Mouse (Mus musculus) E14TG2a.4 (cell line): Measurements from ENCODE around the gene Rfx3.

Experiments used
- H3K27me3 ChIP-seq: 2 replicates; pipeline ENCODE4 v1.6.1; 2014; ENCODE audit warnings: low read length, control low read depth; ENCODE audit not compliant: insufficient read depth
- H3K36me3 ChIP-seq: 2 replicates; pipeline ENCODE4 v1.6.1; 2014; ENCODE audit warnings: low read length, control low read depth; ENCODE audit not compliant: insufficient read depth
- H3K4me1 ChIP-seq: replicated peaks from 2 replicates; pipeline ENCODE4 v1.6.1; 2014; ENCODE audit warnings: low read depth, low read length, control low read depth
- H3K4me3 ChIP-seq: replicated peaks from 2 replicates; pipeline ENCODE4 v1.5.1; 2014; ENCODE audit warnings: mild to moderate bottlenecking, low read length
- H3K9me3 ChIP-seq: 2 replicates; pipeline ENCODE4 v1.6.1; 2014; ENCODE audit warnings: low read length, control low read depth
- CTCF ChIP-seq: conservative IDR thresholded peaks from 2 replicates; pipeline ENCODE4 v1.5.1; 2014; ENCODE audit warnings: low read length
- NANOG ChIP-seq: IDR thresholded peaks from 2 replicates; pipeline ENCODE4 v1.6.1; 2014; ENCODE audit warnings: borderline replicate concordance, low read length, mixed read lengths
- POU5F1 ChIP-seq: IDR thresholded peaks from 2 replicates; pipeline ENCODE4 v1.6.1; 2014; ENCODE audit warnings: low read length, borderline replicate concordance

The Rfx3 gene

GRCm38 (mm10) chr19:27902601-27903000 is 108.4 kb downstream of the Rfx3 start:
- TF ChIP-seq CTCF, result no peak
- no peaks in the 10 kb centered on the region for H3K9me3 ChIP-seq
- H3K36me3 ChIP-seq, result no peaks in the 10 kb centered on the region
- peaks cover 54% of the 10 kb centered on the region for H3K4me1 ChIP-seq
- H3K27me3 ChIP-seq, result no peaks in the 10 kb centered on the region
- no peak overlapping the region for H3K4me3 ChIP-seq

- H3K27me3 ChIP-seq, result no peaks in the 10 kb centered on the region
- H3K4me3 ChIP-seq, result no peak overlapping the region
- peaks cover 48% of the 10 kb centered on the region for H3K4me1 ChIP-seq
- H3K9me3 ChIP-seq, result no peaks in the 10 kb centered on the region
- TF ChIP-seq NANOG (no peak), CTCF (no peak), POU5F1 (no peak)
- H3K36me3 ChIP-seq, result no peaks in the 10 kb centered on the region
Measured at GRCm38 (mm10) chr19:27901693-27902092, 109.3 kb downstream of the Rfx3 start.

- Histone ChIP-seq H3K27me3 (no peaks in the 10 kb centered on the region), H3K4me1 (no peaks in the 10 kb centered on the region), H3K4me3 (no peak overlapping the region), H3K9me3 (no peaks in the 10 kb centered on the region), H3K36me3 (no peaks in the 10 kb centered on the region)
- peak; percentile 20 for TF ChIP-seq CTCF
- TF ChIP-seq POU5F1, result no peak
- TF ChIP-seq NANOG, result no peak
Measured at GRCm38 (mm10) chr19:27884520-27884919, 126.4 kb downstream of the Rfx3 start.

GRCm38 (mm10) chr19:27877429-27877828 is 133.5 kb downstream of the Rfx3 start:
- Histone ChIP-seq H3K36me3 (no peaks in the 10 kb centered on the region), H3K4me3 (no peak overlapping the region), H3K9me3 (no peaks in the 10 kb centered on the region), H3K4me1 (no peaks in the 10 kb centered on the region), H3K27me3 (no peaks in the 10 kb centered on the region)
- no peak for TF ChIP-seq CTCF
- no peak for TF ChIP-seq NANOG

- H3K4me1 ChIP-seq, result no peaks in the 10 kb centered on the region
- no peaks in the 10 kb centered on the region for H3K27me3 ChIP-seq
- H3K36me3 ChIP-seq, result no peaks in the 10 kb centered on the region
- H3K4me3 ChIP-seq, result no peak overlapping the region
- H3K9me3 ChIP-seq, result no peaks in the 10 kb centered on the region
- TF ChIP-seq POU5F1, result no peak
- TF ChIP-seq CTCF, result no peak
- no peak for TF ChIP-seq NANOG
Measured at GRCm38 (mm10) chr19:27870794-27871193, 140.2 kb downstream of the Rfx3 start.

GRCm38 (mm10) chr19:27859641-27860040 is 151.3 kb downstream of the Rfx3 start:
- no peak overlapping the region for H3K4me3 ChIP-seq
- TF ChIP-seq NANOG (no peak), POU5F1 (no peak), CTCF (no peak)

GRCm38 (mm10) chr19:27848946-27849345 is 162.0 kb downstream of the Rfx3 start:
- no peak overlapping the region for H3K4me3 ChIP-seq
- TF ChIP-seq POU5F1 (no peak), CTCF (no peak), NANOG (no peak)
- no peaks in the 10 kb centered on the region for H3K9me3 ChIP-seq
- H3K36me3 ChIP-seq, result no peaks in the 10 kb centered on the region
- no peaks in the 10 kb centered on the region for H3K27me3 ChIP-seq
- H3K4me1 ChIP-seq, result no peaks in the 10 kb centered on the region

More at GRCm38 (mm10) chr19:27859641-27860040, 151.3 kb downstream of the Rfx3 start:
- no peaks in the 10 kb centered on the region for H3K36me3 ChIP-seq
- no peaks in the 10 kb centered on the region for H3K9me3 ChIP-seq
- no peaks in the 10 kb centered on the region for H3K4me1 ChIP-seq
- H3K27me3 ChIP-seq, result no peaks in the 10 kb centered on the region

- TF ChIP-seq CTCF (no peak), POU5F1 (no peak), NANOG (no peak)
- H3K4me1 ChIP-seq, result no peaks in the 10 kb centered on the region
Measured at GRCm38 (mm10) chr19:27847055-27847454, 163.9 kb downstream of the Rfx3 start.

GRCm38 (mm10) chr19:27838635-27839034 is 172.3 kb downstream of the Rfx3 start:
- Histone ChIP-seq H3K27me3 (no peaks in the 10 kb centered on the region), H3K4me1 (peaks cover 4% of the 10 kb centered on the region; the same call in 1 of the 2 replicates), H3K9me3 (no peaks in the 10 kb centered on the region), H3K4me3 (no peak overlapping the region), H3K36me3 (no peaks in the 10 kb centered on the region)
- no peak for TF ChIP-seq CTCF

More at GRCm38 (mm10) chr19:27847055-27847454, 163.9 kb downstream of the Rfx3 start:
- no peaks in the 10 kb centered on the region for H3K27me3 ChIP-seq
- H3K36me3 ChIP-seq, result no peaks in the 10 kb centered on the region
- no peaks in the 10 kb centered on the region for H3K9me3 ChIP-seq
- no peak overlapping the region for H3K4me3 ChIP-seq
